Mouse (Mus musculus) heart, postnatal 14 days (tissue): ENCODE results near the gene Ankrd11. TPM values are rescaled to one million over a fixed set of nuclear protein-coding genes. Genes with fewer than 3 reads are reported as not detected.

Experiments
- DNase-seq, 2 experiments: peaks; one replicate each; pipeline ENCODE4 v3.0.0; 2021 to 2022
- intact Hi-C: fragments of 180-260 bp; cut with DNase I; formaldehyde crosslinking; loops from one replicate; pipeline ENCODE4 v1.15.1; 2025
- total RNA-seq, 2 experiments: library from RNA; stranded (reverse); gene quantifications; 2 replicates each; pipeline ENCODE4 v1.2.3; 2021

The Ankrd11 gene
- total RNA-seq, 2 experiments from 2014 or later = 75.3 to 80.8 TPM

DNA sequence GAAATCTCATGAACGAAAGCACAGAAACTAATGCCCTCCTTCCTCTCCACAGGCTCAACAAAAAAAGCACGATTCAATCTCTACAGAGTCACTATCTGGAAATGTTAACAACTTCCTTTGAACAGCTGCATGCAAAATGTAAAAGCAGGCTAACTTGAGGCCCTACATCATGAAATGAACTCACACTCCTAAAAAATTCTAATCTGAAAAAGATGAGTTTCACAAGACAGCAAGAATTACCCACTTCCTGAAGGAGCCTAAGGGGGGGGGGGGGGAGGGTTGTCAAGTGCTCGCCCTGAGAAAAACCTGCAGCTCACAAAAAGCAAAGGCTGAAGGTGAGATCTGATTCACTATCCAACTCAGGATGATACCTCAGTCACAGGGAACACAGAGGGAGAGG, 27.0 kb downstream of the Ankrd11 start:
- intact Hi-C loops = no loop called here
- DNase-seq = no peak

DNA sequence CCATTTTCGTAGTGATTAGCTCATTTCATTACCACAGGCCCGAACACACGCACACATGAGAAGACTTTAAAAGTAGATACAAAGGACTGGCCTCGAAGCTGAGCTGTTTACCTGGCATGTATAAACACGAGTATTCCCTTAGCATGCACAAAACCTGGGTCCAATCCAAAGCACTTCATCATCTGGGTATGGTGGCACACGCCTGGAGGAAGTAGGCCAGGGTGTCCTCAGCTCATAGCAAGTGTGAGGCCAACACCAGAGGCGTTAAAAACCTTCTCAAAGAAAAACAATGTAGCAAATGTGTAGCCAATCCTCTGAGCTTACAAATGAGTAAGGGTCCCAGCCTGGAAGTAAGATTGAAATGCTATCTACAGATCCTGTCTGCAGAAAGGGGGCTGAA, 27.6 kb downstream of the Ankrd11 start:
- no peak for DNase-seq
- intact Hi-C loops = no loop called here

DNA sequence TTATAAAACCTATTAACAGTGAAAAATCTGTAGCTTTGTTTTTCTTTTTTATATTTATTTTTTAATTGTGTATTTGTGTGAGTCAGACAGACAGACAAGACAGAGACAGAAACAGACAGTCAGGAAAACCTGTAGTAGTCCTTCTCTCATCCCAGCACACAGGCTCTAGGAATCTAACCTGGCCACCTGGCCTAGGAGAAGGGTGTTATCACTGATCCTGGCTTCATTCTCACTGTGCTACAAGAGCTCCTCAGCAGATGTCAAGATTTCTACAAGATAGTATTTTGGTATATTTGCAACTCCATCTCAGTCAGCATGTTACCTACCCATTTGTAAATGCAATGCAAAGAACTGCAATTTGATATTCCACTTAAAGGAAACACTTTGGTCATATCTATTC, 30.8 kb downstream of the Ankrd11 start:
- DNase-seq = no peak
- intact Hi-C loops = no loop called here

DNA sequence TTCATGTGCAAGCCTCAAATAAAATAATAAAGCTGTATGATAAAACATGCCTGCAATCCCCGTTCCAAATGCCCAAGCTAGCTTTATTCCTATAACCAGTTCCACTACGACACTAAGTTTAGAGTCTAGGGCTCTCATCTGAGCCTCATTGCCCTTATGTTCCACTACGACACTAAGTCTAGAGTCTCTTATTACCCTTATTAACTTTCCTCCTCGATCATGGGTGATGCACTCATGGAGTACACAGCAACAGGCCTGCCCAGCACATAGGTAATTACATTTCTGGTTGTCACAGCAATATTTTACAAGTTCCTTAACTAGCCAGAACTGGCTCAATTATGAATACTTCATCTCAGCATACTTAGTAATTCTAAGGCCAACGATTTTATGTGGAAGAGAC, 36.3 kb downstream of the Ankrd11 start:
- DNase-seq = no peak
- intact Hi-C loops = no loop called here

DNA sequence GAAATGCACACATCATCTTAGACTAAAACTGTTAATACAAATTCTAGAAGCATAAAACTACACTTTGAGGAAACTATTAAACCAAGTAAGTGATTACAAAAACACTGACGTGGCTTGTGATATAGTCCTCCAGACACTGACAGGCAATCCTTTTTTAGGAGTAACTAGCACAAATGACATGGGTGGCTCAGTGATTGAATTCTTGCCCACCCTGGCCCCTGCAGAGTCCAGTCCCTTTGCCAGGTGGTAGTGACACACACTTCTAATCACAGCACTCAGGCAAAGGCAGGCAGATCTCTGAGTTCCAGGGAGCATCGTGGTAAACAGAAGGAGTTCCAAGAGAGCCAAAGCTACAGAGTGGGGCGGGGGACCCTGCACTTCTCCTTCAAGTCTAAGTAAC, 36.7 kb downstream of the Ankrd11 start:
- intact Hi-C loops = no loop called here

DNA sequence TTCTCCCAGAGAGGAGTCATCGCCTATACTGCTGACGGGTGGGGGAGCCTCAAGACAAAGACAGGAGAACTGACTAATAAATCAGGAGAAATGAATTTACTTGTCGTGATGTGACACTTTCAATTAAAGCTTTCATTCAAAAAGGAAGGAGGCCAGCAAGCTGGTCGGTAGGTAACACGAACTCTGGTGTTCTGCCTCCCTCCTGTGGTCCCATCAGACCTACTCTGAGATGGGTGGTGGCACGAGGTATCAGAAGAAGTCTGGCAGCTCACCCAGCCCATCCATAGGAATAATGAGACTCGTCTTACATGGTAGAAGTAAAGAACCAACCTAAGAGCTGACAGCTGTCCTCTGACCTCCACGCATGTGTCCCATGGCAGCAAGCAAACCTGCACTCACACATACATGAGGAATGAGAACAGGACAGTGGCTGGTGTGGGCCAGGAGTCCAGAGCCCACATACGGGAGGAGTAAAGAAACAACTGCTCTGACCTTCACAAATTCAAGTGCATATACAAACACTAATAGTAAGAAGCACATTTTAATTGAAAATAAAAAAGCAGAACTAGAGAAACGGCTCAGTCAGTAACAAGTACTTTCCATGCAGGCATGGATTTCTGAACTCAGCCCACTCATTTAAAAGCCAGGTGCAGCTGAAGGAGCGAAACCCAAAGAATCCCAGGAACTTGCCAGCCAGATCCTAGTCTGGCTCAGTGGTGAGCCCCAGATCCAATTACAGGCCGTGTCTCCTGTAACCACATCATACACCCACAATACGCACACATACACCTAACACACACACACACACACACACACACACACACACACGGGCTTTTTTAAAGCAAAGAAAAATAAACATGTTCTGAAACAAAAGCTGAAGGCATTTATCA, 37.8 kb downstream of the Ankrd11 start:
- intact Hi-C loops = no loop called here
- DNase-seq = no peak

More for the DNA sequence above, 36.7 kb downstream of the Ankrd11 start:
- DNase-seq = no peak

DNA sequence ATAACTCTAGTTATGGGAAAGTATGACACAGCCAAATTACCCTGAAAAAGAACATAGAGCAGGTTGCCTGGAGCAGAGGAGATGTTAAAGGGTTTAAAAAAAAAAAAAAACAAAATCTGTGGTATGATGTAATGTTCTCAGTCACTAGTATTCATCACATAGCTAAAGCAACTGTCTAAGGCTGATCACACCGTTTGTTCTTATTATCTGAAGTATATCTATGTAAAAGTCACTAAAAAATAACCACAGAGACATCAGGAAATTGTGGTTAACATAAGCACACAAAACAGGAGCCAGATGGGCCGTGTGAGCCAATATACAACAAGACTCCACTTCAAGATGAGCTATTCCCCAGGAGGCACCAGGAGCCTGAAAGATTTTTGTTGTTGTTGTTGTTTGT, 41.8 kb downstream of the Ankrd11 start:
- DNase-seq = no peak
- intact Hi-C loops = no loop called here

DNA sequence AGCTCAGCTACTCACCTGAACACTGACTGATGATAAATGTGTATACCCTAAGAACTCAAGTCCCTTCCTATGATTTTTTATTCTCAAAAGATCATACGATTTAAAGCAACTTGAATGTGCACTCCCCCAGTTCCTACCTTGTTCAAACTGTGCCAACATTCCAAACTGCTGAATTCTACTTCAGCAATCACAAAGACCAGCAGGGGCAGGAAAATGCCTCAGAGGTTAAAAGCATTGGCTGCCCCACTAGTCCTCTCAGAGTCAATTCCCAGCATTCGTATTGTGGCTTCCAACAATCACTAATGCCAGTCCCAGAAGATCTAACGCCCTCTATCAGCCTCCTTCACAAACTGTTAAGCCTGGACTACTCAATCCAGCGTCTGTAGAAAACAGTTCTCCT, 44.1 kb downstream of the Ankrd11 start:
- DNase-seq = no peak
- intact Hi-C loops = no loop called here

DNA sequence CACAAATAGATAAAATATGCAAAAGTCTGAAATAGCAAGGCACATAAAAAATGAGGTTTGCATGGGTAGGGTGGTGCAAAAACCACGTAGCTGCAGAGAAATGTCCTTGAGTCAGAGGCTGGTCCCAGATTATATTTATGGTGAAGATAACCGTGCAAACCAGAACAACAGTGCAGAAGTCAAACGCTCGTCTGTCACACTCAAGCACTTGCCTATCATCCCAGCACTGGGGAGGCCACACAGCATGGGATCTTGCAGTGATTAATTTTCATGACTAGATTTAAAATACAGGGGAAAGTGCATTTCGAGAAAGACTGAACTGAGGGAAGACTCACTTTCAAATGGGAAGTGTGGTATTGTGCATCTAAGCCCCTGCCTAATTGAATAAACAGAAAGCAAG, 48.3 kb downstream of the Ankrd11 start:
- intact Hi-C loops = loop anchor here (5.0 kb wide), 1 partner anchor 44 kb away; no protein-coding TSS in a partner anchor

DNA sequence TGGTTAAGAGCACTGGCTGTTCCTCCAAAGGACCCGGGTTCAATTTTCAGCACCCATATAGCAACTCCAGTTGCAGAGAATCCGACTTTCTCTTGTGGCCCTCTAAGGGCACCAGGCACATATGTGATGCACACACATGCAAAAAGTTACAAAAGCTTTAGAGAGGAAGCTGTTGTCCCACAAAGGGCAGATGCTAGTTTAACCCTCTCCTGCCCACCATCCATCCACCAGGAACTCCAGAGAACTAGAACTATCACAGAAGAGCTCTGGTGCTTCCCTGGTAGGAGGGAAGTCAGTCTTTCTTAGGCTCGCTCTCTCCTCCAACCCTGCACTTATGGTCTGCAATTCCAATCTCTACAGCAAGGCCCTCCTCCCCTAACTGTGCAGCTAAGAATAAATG, 49.0 kb downstream of the Ankrd11 start:
- intact Hi-C loops = loop anchor here (5.0 kb wide), 1 partner anchor 44 kb away; no protein-coding TSS in a partner anchor

More for the DNA sequence above, 48.3 kb downstream of the Ankrd11 start:
- no peak for DNase-seq

DNA sequence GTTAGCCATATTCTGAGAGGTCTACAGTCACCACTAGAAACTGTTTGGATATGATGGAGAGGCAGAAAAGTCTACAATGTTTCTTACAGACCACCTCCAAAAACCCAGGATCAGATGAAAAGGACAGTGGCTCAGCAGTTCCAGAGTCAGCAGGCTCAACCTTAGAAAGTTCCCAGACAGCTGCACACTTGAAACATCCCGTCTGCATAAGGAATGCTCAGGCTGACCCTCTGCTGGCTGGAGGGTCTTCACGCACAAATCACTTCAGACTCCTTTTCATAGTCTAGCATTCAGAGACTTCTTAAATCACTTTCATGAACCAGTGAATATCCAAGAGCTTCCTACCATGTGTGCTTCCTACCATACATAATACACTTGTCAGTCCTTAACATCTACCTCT, 49.8 kb downstream of the Ankrd11 start:
- intact Hi-C loops = loop anchor here (5.0 kb wide), 1 partner anchor 45 kb away; no protein-coding TSS in a partner anchor
- DNase-seq = no peak

More for the DNA sequence above, 49.0 kb downstream of the Ankrd11 start:
- DNase-seq = no peak

DNA sequence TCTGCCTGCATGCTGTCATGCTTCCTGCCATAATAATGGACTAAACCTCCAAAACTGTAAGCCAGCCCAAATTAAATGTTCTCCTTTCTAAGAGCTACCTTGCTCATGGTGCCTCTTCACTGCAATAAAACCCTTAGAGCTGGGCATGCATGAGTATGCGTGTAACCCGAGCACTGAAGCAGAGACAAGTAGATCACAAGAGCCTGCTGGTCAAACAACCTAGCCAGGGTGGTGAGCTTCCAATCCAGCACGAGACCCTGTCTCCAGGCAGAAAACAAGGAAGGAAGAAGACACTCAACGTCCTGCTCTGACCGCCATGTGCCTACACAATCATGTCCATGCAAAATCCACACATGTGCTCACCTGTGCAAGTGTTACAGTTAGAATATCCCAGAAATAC, 50.7 kb downstream of the Ankrd11 start:
- no peak for DNase-seq
- intact Hi-C loops = loop anchor here (5.0 kb wide), 1 partner anchor 46 kb away; no protein-coding TSS in a partner anchor

DNA sequence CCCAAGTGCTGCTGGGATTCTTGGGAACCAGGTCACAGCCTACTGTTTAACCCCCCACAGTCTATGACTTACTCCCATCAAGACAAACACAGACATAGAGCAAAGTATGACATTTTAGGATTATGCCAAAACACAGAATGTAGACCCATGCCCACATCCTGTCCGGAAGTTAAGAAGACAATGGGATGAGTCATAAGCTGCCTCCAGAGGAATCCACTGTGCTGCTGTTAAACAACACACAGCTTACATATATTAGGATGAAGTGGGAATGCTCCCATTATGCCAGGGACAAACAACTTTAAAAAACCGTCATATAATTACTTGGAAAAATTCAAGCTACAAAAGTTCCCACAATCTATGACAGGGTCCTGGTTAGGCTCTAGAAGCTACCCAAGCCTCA, 52.1 kb downstream of the Ankrd11 start:
- intact Hi-C loops = loop anchor here (5.0 kb wide), 1 partner anchor 47 kb away; no protein-coding TSS in a partner anchor
- DNase-seq = no peak

DNA sequence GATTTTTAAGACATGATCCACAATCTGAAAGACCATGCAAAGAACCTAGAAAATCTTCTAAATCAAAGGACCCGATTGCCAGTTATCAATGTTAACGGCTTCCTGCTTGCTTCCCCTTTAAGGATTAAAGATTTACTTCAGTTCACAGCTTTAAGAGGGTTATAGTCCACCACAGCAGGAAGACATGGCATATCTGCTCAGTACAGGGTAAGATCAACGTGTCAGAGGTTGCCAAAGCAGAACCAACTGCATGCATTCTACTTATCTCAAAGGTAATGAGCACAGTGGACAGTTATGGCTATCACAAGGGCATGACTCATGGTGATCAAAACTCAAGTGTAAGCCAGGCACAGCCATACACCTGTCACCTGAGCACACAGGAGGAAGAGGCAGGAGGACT, 53.1 kb downstream of the Ankrd11 start:
- no peak for DNase-seq
- intact Hi-C loops = no loop called here

DNA sequence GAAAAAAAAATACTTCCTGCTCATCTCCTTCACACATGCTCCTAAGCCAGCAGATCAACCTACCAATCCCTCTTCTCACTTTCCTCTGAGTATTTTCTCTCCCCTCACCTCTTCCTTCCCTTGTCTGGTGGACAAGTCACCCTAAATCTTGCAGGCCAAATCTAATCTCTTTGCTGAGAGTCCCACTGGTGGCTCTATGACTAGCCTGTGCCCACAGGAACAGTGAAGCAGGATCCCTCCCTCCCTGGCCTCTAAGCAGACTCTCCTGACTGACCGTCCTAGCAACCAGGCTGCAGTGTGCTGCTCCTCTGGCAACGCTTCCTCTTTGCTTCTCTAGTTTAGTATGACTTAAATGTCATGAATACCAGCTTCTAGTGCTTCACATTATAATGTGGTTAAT, 54.8 kb downstream of the Ankrd11 start:
- intact Hi-C loops = no loop called here
- DNase-seq = no peak

DNA sequence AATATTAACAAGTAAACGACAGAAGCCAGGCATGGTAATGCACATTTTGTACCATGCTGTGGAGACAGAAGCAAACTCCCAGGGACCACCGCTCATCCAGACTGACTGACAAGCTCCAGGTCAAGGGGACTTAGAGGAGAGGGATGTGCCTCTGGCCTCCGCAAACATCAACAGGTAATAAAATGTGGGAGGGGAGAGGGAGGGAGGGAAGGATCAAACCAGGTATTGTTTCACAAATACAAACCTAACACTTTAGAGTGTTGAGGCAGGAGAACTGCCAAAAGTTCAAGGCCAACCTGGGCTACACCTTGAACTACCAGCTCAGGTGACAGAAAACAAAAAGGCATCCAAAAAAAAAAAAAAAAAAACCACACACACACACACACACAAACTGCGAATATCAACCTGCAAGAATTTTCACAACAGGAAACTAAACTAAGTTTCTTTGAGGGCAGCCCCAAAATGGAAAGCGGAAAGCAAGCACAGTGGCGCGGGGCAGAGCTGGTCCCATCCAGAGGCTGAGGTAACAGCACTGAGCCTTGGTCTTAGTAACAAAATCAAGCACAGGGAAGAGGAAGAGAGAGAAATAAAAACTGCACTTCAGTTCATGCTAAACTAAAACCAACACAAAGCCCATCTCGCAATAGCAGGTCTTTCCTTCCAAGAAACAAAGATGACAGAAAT, 55.4 kb downstream of the Ankrd11 start:
- intact Hi-C loops = no loop called here
- DNase-seq = no peak

DNA sequence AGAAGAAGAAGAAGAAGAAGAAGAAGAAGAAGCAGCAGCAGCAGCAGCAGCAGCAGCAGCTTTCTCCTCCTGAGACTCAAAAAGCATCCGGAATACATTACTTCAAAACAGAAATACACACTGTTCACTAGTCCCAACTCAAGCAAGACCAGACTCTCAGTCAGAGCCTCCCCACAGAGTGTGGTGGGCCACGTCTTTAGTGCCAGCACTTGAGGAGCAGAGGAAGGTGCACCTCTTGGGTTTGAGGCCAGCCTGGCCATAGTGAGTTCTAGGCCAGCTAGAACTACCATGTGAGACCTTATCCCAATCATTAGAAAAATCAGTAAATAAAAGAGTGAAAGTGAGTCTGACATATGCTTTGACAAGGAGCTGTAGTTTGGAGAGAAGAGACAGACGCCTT, 57.9 kb downstream of the Ankrd11 start:
- intact Hi-C loops = no loop called here
- no peak for DNase-seq

DNA sequence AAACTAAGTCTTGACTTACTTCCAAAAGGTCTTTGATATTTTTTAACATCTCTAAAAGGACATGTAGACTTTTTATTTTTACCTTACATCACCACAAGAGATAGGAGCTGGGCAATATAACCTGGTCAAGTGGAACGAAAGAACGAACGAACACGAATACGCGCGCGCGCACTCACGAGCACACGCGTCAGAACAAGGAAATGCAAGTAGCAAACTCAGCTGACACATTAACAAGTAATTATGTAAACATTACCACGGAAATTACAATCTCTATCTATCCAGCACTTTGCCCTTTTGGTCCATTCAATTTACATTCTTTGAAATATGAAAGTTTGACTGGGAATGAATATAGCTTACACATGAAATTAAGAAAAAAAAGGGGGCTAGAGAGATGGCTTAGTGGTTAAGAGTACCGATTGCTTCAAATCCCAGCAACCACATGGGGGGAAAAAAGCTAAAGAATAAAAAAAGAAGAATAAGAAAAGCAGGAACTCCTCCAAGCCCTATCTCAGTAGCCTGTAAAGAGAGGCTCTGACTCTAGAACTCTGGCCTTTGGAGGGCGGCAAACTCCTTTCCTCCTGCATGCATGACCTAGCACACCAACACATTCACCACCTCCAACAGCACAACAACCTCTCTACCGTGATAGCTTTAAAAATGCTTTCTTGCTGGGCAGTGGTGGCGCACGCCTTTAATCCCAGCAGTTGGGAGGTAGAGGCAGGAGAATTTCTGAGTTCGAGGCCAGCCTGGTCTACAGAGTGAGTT, 58.7 kb downstream of the Ankrd11 start:
- intact Hi-C loops = no loop called here
- DNase-seq = no peak

DNA sequence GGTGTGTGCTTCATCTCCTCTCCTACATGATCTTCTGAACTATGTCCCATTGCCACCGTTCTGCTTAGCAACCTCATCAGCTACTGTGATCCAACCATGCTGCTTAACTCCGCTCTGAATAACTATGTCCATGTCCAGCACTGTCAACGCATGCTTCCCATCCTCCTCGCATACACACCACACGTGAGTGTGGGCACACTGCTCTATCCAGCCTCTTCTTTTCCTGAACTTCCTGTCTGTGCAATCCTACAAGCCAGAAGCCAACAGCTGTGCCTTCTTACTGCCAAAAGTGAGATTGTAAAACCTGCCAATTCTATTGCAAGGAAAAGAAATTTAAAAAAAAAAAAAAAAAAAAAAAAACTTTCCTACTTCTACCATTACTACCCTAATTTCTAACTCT, 60.4 kb downstream of the Ankrd11 start:
- no peak for DNase-seq
- intact Hi-C loops = no loop called here

DNA sequence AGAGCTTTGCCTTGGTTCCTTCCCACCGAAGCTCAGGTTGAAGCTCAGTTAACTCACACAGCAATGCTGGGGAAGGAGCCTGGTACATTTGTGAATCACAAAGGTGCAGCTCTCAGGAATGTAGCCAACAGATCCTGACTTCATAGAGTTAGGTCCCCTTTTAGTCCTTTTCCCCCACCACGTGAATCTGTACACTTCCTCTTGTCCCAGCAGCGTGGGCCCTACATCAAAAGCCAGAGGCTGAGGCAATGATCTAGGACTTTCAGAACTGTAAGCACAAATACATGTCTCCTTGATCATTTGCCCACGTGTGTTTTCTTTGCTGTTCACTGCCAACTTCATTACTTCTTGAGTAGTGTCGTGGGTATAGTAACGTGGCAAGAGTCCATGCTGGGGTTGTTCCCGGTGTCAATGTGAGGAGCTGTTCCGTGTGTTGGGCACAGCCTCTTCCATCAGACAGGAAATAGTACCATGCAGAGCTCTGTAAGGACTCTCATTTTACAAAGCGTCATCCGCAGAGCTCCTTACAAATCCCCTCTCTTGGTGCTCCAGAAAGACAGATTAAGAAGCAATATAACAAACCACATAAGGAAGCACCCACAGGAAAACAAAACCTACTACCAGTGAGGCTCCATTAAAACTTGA, 62.1 kb downstream of the Ankrd11 start:
- intact Hi-C loops = loop anchor here (2.0 kb wide), 1 partner anchor 61 kb away; no protein-coding TSS in a partner anchor
- DNase-seq = no peak
